Mouse (Mus musculus) megakaryocyte-erythroid progenitor cell, adult 5-6 weeks (primary cell): ENCODE measurements at regions not wholly inside any gene's neighbourhood (a gene's known extent, or its start where the extent isn't known, plus 50 kb on each side); places are given as distances from the start of the nearest gene placed in this dataset.

ENCODE experiments used
- ATAC-seq: replicated peaks from 2 replicates; pipeline ENCODE4 v1.8.0; 2016; ENCODE audit warnings: mild to moderate bottlenecking, inconsistent platforms; ENCODE audit not compliant: severe bottlenecking, poor library complexity, low FRiP score, low TSS enrichment

DNA sequence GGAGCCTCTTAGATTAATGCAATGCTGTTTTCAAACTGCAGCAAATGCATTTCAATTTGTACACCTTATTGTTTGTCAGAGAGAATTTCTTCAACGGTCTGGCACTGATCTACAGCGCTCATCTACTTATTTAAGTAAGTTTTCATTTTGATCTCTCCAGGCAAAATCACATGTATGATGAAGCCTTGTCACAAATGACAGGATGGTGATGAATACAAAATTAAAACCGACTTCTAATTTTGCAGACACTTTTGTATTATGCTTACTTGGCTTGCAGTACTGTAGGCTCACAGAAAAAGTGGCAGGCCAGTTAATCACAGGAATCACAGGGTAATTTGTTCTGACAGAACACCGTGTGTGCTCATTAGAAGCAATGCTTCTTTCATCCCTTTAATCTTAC, 406.4 kb downstream of the Gria2 start:
- no peak for ATAC-seq

DNA sequence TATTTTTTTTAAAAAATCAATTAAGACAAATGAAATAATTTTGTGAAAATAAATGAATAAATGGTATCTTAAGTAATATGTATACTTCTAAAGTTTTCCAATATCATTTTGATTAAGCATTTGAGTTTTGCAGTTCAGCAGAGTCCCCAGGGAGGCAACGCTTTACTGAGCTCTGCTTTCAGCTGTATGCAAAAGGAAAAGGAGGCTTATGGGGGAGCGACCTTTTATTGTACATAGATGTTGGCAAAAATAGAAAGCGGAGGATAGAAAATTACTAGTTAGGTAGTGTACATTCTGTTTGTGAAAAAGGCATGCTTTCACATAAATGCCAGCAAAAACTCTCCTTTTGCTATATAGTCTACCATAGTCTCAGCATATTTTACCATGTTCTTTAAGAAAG, 382.2 kb downstream of the Gria2 start:
- no peak for ATAC-seq

DNA sequence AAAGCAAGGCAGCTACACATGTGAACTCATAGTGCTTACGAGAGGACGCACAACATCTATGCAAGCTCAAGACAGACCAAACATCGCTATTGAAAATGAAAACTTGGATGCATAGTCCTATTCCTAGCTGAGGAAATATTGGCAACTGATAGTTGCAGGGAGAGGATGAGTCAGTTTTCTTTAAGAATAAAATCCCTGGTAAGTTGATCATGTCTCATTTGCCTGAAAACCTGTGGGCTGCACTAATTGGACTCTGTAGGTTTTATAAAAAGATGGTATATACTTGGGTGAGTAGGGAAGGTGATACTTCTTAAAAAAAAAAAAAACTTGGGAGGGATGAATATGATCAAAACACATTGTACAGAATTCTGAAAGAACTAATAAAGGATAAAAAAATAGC, 381.2 kb downstream of the Gria2 start:
- ATAC-seq = no peak

DNA sequence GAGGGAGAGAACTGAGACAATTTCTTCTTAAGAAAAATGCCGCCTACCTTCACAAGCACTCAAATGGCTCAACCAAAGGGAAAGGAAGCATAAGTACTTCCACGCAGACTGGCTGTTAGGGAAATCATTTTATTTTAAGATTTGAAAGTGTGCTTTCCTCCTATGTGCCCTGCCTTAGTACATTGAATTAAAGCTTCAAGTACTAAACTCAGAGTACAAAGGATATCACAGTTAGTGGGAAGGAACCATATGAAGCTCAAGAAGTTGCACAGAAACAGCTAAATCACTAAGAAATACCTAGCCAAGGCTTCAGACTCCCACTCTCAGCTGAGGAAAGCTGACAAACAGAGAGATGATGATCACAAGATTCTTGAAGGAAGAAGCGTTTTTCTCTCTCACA, 380.5 kb downstream of the Gria2 start:
- ATAC-seq = no peak

DNA sequence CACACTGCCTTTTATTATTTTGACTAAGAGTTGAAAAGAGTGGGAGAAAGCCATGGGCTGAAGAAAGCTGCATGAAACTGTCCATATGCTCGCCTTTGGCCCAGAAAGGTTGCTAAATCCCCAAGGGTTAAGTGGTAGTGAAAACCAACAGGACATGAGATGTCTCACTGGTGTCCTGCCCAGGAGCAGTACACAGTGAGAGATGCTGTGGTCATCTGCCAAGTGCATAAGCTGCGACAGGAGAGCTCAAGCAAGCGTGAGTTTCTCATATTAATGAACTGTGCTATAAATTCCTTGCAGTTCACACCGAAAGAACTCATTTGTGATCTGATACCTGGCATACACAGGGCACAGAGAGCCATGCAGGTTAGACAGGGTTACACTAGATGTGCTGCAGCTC, 380.0 kb downstream of the Gria2 start:
- no peak for ATAC-seq
